Mouse (Mus musculus) bone marrow, adult 2 months (tissue): ENCODE results near the gene Prkd1.

ENCODE experiments used
- CTCF ChIP-seq: fragments of 200-500 bp; IDR thresholded peaks from 2 replicates; pipeline ENCODE4 v1.5.1; 2011; ENCODE audit warnings: low read length, control low read depth; ENCODE audit not compliant: control insufficient read depth, insufficient read depth
- POLR2A ChIP-seq: fragments of 200-500 bp; IDR thresholded peaks from 2 replicates; pipeline ENCODE4 v1.6.1; 2011; ENCODE audit warnings: low read depth, mild to moderate bottlenecking, control low read depth, low read length, borderline replicate concordance; ENCODE audit not compliant: control insufficient read depth

GRCm38 (mm10) chr12:50496006-50496405 lies 152.9 kb downstream of the Prkd1 start:
- TF ChIP-seq POLR2A (no peak), CTCF (no peak)
